Mouse (Mus musculus) CH12.LX (cell line): ENCODE results near the gene Vsig10.
"Not testable (repeated sequence)": the region's sequence is repeated elsewhere in the genome, so short reads cannot be mapped to it uniquely, and the experiment has no call there.

Experiments
- BHLHE40 ChIP-seq: IDR thresholded peaks from 2 replicates; pipeline ENCODE4 v1.6.1; 2011; ENCODE audit warnings: mild to moderate bottlenecking, low read depth, low read length, improper control_type of control experiment
- CHD1 ChIP-seq: IDR thresholded peaks from 2 replicates; pipeline ENCODE4 v1.6.1; 2012; ENCODE audit warnings: low read depth, low read length, improper control_type of control experiment, inconsistent platforms
- CTCF ChIP-seq, 2 experiments: IDR thresholded peaks in 1 of 2; conservative IDR thresholded peaks in 1 of 2; 2 replicates each; pipeline ENCODE4 v1.5.1; 2011 to 2012; ENCODE audit warnings: low read depth in 2 of 2, low read length in 2 of 2, improper control_type of control experiment in 1 of 2, inconsistent platforms in 1 of 2, mild to moderate bottlenecking in 1 of 2, moderate library complexity in 1 of 2
- E2F4 ChIP-seq: IDR thresholded peaks from 2 replicates; pipeline ENCODE4 v1.6.1; 2011; ENCODE audit warnings: low read depth, low read length, improper control_type of control experiment; ENCODE audit not compliant: insufficient replicate concordance
- JUND ChIP-seq: conservative IDR thresholded peaks from 2 replicates; pipeline ENCODE4 v1.6.1; 2011; ENCODE audit warnings: low read depth, low read length, improper control_type of control experiment
- KAT2A ChIP-seq: IDR thresholded peaks from 2 replicates; pipeline ENCODE4 v1.6.1; 2012; ENCODE audit warnings: low read length, improper control_type of control experiment, inconsistent platforms; ENCODE audit not compliant: insufficient replicate concordance
- MAFK ChIP-seq: IDR thresholded peaks from 2 replicates; pipeline ENCODE4 v1.6.1; 2011; ENCODE audit warnings: low read length, improper control_type of control experiment; ENCODE audit not compliant: insufficient replicate concordance
- POLR2A ChIP-seq: IDR thresholded peaks from 2 replicates; pipeline ENCODE4 v1.6.1; 2011; ENCODE audit warnings: low read depth, mild to moderate bottlenecking, improper control_type of control experiment, low read length
- POLR2AphosphoS2 ChIP-seq: IDR thresholded peaks from 2 replicates; pipeline ENCODE4 v1.6.1; 2011; ENCODE audit warnings: low read depth, low read length, improper control_type of control experiment
- RCOR1 ChIP-seq: conservative IDR thresholded peaks from 2 replicates; pipeline ENCODE4 v1.6.1; 2012; ENCODE audit warnings: low read depth, mild to moderate bottlenecking, inconsistent platforms, low read length, improper control_type of control experiment
- TCF12 ChIP-seq: IDR thresholded peaks from 2 replicates; pipeline ENCODE4 v1.6.1; 2014; ENCODE audit warnings: low read depth, mild to moderate bottlenecking, inconsistent platforms, low read length, improper control_type of control experiment
- ZC3H11A ChIP-seq: IDR thresholded peaks from 2 replicates; pipeline ENCODE4 v1.6.1; 2012; ENCODE audit warnings: low read depth, mild to moderate bottlenecking, inconsistent platforms, low read length, improper control_type of control experiment
- ZKSCAN1 ChIP-seq: IDR thresholded peaks from 2 replicates; pipeline ENCODE4 v1.6.1; 2012; ENCODE audit warnings: low read depth, inconsistent platforms, low read length, improper control_type of control experiment, borderline replicate concordance

DNA sequence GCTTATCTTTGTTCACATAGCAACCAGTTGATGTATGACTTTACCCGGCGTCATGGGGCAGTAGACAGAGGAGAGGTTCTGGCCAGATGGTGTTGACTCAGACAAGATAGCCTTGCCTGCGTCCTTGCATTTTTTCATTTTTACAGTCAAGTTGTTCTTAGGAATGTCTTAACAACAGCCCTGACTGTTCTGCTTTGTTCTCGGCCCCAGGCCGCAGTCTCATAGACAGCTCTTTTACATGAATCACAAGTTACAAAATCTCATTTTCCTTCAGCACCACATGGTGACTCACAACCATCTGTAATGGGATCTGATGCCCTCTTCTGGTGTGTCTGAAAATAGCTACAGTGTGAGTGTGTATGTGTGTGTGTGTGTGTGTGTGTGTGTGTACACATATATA lies 25.6 kb downstream of the Vsig10 start:
- TF ChIP-seq CHD1; CTCF (conservative IDR thresholded peaks at IDR 0.05 in 1 of 2, IDR thresholded peaks at IDR 0.05 in 1 of 2; ENCODE audit: low read depth in 2 of 2, low read length in 2 of 2); POLR2A; MAFK; KAT2A; ZC3H11A; POLR2AphosphoS2; ZKSCAN1; E2F4; BHLHE40; JUND; RCOR1; TCF12: not testable (repeated sequence)
